Mouse (Mus musculus): ENCODE measurements at regions not wholly inside any gene's neighbourhood (a gene's known extent, or its start where the extent isn't known, plus 50 kb on each side); places are given as distances from the start of the nearest gene placed in this dataset.

- WGBS = 76% methylated on average over 6 of the region's 6 CpGs
- Histone ChIP-seq H3K9me3 (no peaks in the 10 kb centered on the region), H3K27ac (peak overlapping the region; percentile 60), H3K27me3 (no peaks in the 10 kb centered on the region), H3K9ac (no peak overlapping the region), H3K36me3 (no peaks in the 10 kb centered on the region), H3K4me3 (no peak overlapping the region), H3K4me1 (peaks cover 8% of the 10 kb centered on the region; the same call in 1 of the 2 replicates), H3K4me2 (no peak overlapping the region)
- ATAC-seq (ENCODE audit: borderline replicate concordance, extremely low read depth, low FRiP score, low TSS enrichment) = no peak
Observed at GRCm38 (mm10) chr17:67569865-67570264, 62.7 kb downstream of the Lrrc30 start.

- Histone ChIP-seq H3K4me2 (no peak overlapping the region), H3K4me1 (peaks cover 12% of the 10 kb centered on the region; the same call in 1 of the 2 replicates), H3K36me3 (no peaks in the 10 kb centered on the region), H3K4me3 (no peak overlapping the region), H3K9ac (no peak overlapping the region), H3K27me3 (no peaks in the 10 kb centered on the region), H3K9me3 (no peaks in the 10 kb centered on the region), H3K27ac (peak overlapping the region; percentile 41; the same call in 1 of the 2 replicates)
- 60% methylated on average over 11 of the region's 11 CpGs for WGBS
- no peak for ATAC-seq (ENCODE audit: borderline replicate concordance, extremely low read depth, low FRiP score, low TSS enrichment)
Observed at GRCm38 (mm10) chr17:67566216-67566615, 66.3 kb downstream of the Lrrc30 start.

- Histone ChIP-seq H3K4me2 (no peak overlapping the region), H3K4me3 (no peak overlapping the region), H3K9me3 (no peaks in the 10 kb centered on the region), H3K4me1 (peaks cover 12% of the 10 kb centered on the region; the same call in 1 of the 2 replicates), H3K27me3 (no peaks in the 10 kb centered on the region), H3K36me3 (no peaks in the 10 kb centered on the region), H3K9ac (no peak overlapping the region), H3K27ac (peak overlapping the region; percentile 41; the same call in 1 of the 2 replicates)
- 45% methylated on average over 3 of the region's 3 CpGs for WGBS
- ATAC-seq (ENCODE audit: borderline replicate concordance, extremely low read depth, low FRiP score, low TSS enrichment) = no peak
Observed at GRCm38 (mm10) chr17:67565746-67566145, 66.8 kb downstream of the Lrrc30 start.

GRCm38 (mm10) chr17:67564845-67565244 lies 67.7 kb downstream of the Lrrc30 start:
- ATAC-seq (ENCODE audit: borderline replicate concordance, extremely low read depth, low FRiP score, low TSS enrichment) = no peak
- Histone ChIP-seq H3K9me3 (no peaks in the 10 kb centered on the region), H3K27me3 (no peaks in the 10 kb centered on the region), H3K4me3 (no peak overlapping the region), H3K9ac (no peak overlapping the region), H3K27ac (peak overlapping the region; percentile 42), H3K36me3 (no peaks in the 10 kb centered on the region), H3K4me1 (peaks cover 12% of the 10 kb centered on the region; the same call in 1 of the 2 replicates), H3K4me2 (no peak overlapping the region)
- WGBS = 33% methylated on average over 3 of the region's 3 CpGs

- no peak overlapping the region for H3K4me3 ChIP-seq
- 69% methylated on average over 7 of the region's 7 CpGs for WGBS
- peaks cover 12% of the 10 kb centered on the region; the same call in 1 of the 2 replicates for H3K4me1 ChIP-seq
- no peaks in the 10 kb centered on the region for H3K36me3 ChIP-seq
- no peaks in the 10 kb centered on the region for H3K9me3 ChIP-seq
- no peaks in the 10 kb centered on the region for H3K27me3 ChIP-seq
- ATAC-seq (ENCODE audit: borderline replicate concordance, extremely low read depth, low FRiP score, low TSS enrichment) = no peak
- H3K27ac ChIP-seq = no peak overlapping the region
- no peak overlapping the region for H3K4me2 ChIP-seq
- H3K9ac ChIP-seq = no peak overlapping the region
Observed at GRCm38 (mm10) chr17:67563036-67563435, 69.5 kb downstream of the Lrrc30 start.

- Histone ChIP-seq H3K4me2 (no peak overlapping the region), H3K9ac (no peak overlapping the region), H3K36me3 (no peaks in the 10 kb centered on the region), H3K4me3 (no peak overlapping the region), H3K9me3 (no peaks in the 10 kb centered on the region), H3K27me3 (no peaks in the 10 kb centered on the region), H3K27ac (no peak overlapping the region), H3K4me1 (peaks cover 12% of the 10 kb centered on the region; the same call in 1 of the 2 replicates)
- ATAC-seq (ENCODE audit: borderline replicate concordance, extremely low read depth, low FRiP score, low TSS enrichment) = no peak
- 49% methylated on average over 4 of the region's 4 CpGs for WGBS
Observed at GRCm38 (mm10) chr17:67561802-67562201, 70.7 kb downstream of the Lrrc30 start.

GRCm38 (mm10) chr17:67557351-67557870 lies 75.1 kb downstream of the Lrrc30 start:
- WGBS = 44% methylated on average over 7 of the region's 7 CpGs
- Histone ChIP-seq H3K27me3 (no peaks in the 10 kb centered on the region), H3K9me3 (no peaks in the 10 kb centered on the region), H3K4me1 (no peaks in the 10 kb centered on the region), H3K27ac (no peak overlapping the region), H3K4me2 (no peak overlapping the region), H3K36me3 (no peaks in the 10 kb centered on the region), H3K4me3 (no peak overlapping the region), H3K9ac (no peak overlapping the region)
- ATAC-seq (ENCODE audit: borderline replicate concordance, extremely low read depth, low FRiP score, low TSS enrichment) = no peak

GRCm38 (mm10) chr17:67552581-67553139 lies 79.9 kb downstream of the Lrrc30 start:
- Histone ChIP-seq H3K4me2 (no peak overlapping the region), H3K27ac (no peak overlapping the region), H3K36me3 (no peaks in the 10 kb centered on the region), H3K9ac (no peak overlapping the region), H3K27me3 (no peaks in the 10 kb centered on the region), H3K9me3 (no peaks in the 10 kb centered on the region), H3K4me1 (no peaks in the 10 kb centered on the region), H3K4me3 (no peak overlapping the region)
- no peak for ATAC-seq (ENCODE audit: borderline replicate concordance, extremely low read depth, low FRiP score, low TSS enrichment)
- 89% methylated on average over 21 of the region's 21 CpGs for WGBS

- H3K27me3 ChIP-seq = no peaks in the 10 kb centered on the region
- H3K4me2 ChIP-seq = no peak overlapping the region
- H3K4me1 ChIP-seq = no peaks in the 10 kb centered on the region
- no peaks in the 10 kb centered on the region for H3K9me3 ChIP-seq
- H3K36me3 ChIP-seq = no peaks in the 10 kb centered on the region
- no peak overlapping the region for H3K27ac ChIP-seq
- H3K9ac ChIP-seq = no peak overlapping the region
- no peak overlapping the region for H3K4me3 ChIP-seq
- 32% methylated on average over 11 of the region's 11 CpGs for WGBS
- no peak for ATAC-seq (ENCODE audit: borderline replicate concordance, extremely low read depth, low FRiP score, low TSS enrichment)
Observed at GRCm38 (mm10) chr17:67548966-67549700, 83.4 kb downstream of the Lrrc30 start.

GRCm38 (mm10) chr17:67544410-67544809 lies 88.1 kb downstream of the Lrrc30 start:
- WGBS = 70% methylated on average over 7 of the region's 7 CpGs
- Histone ChIP-seq H3K27me3 (no peaks in the 10 kb centered on the region), H3K4me3 (no peak overlapping the region), H3K4me2 (no peak overlapping the region), H3K9me3 (no peaks in the 10 kb centered on the region), H3K9ac (no peak overlapping the region), H3K27ac (no peak overlapping the region), H3K4me1 (no peaks in the 10 kb centered on the region), H3K36me3 (no peaks in the 10 kb centered on the region)
- no peak for ATAC-seq (ENCODE audit: borderline replicate concordance, extremely low read depth, low FRiP score, low TSS enrichment)

GRCm38 (mm10) chr17:67532331-67532730 lies 100.2 kb downstream of the Lrrc30 start:
- Histone ChIP-seq H3K4me3 (no peak overlapping the region), H3K4me2 (no peak overlapping the region), H3K9me3 (no peaks in the 10 kb centered on the region), H3K9ac (no peak overlapping the region), H3K27ac (no peak overlapping the region), H3K36me3 (no peaks in the 10 kb centered on the region), H3K4me1 (no peaks in the 10 kb centered on the region), H3K27me3 (no peaks in the 10 kb centered on the region)
- ATAC-seq (ENCODE audit: borderline replicate concordance, extremely low read depth, low FRiP score, low TSS enrichment) = no peak

- Histone ChIP-seq H3K9ac (no peak overlapping the region), H3K36me3 (no peaks in the 10 kb centered on the region), H3K4me1 (no peaks in the 10 kb centered on the region), H3K27me3 (no peaks in the 10 kb centered on the region), H3K4me3 (no peak overlapping the region), H3K9me3 (no peaks in the 10 kb centered on the region), H3K4me2 (no peak overlapping the region), H3K27ac (peak overlapping the region; percentile 7; the same call in 1 of the 2 replicates)
- 40% methylated on average over 8 of the region's 8 CpGs for WGBS
- no peak for ATAC-seq (ENCODE audit: borderline replicate concordance, extremely low read depth, low FRiP score, low TSS enrichment)
Observed at GRCm38 (mm10) chr17:67520848-67521411, 111.6 kb downstream of the Lrrc30 start.

All from lung, embryonic 15.5 days (tissue).